Comparison of ENCODE assay signal across 9 mouse cellular contexts in genomic region chr15:82981676-82982520, GRCm38 (mm10). TPM values are rescaled to one million over a fixed set of nuclear protein-coding genes. Genes with fewer than 3 reads are reported as not detected.
DNase-seq lines count a peak whose midpoint lies in the region; ATAC-seq lines count a peak whose summit lies in the region.
"Had no signal": no experiment of that assay in that cellular context is flagged by ENCODE, and none has a peak within 500 bp of the region (broad histone marks: within the 10 kb centered on the region; RNA-seq: fewer than 3 reads in every experiment).

No protein-coding gene starts in this region.

- H3K4me2 ChIP-seq in midbrain, embryonic 12.5 days (replicated peaks), result peak overlapping the region; percentile 47

- peaks cover 61% of the 10 kb centered on the region for H3K4me1 ChIP-seq in midbrain, embryonic 12.5 days

- no peaks in the 10 kb centered on the region for H3K36me3 ChIP-seq in midbrain, embryonic 12.5 days

- intact Hi-C loops in heart, postnatal 25 days (cut with DNase I), result no loop called here

- H3K9me3 ChIP-seq in midbrain, embryonic 12.5 days, result no peaks in the 10 kb centered on the region

- DNase-seq in cerebellum, postnatal 14 days, result peak; percentile 51 to 53
- DNase-seq in cerebellum, adult 11 months, result no peak
- no peak for DNase-seq in adrenal gland, postnatal 25 days
- DNase-seq in spleen, postnatal 14 days (ENCODE audit: low spot score in 2 of 2), result no peak
- no peak for DNase-seq in heart, postnatal 25 days (ENCODE audit: low spot score)
- DNase-seq: lung, postnatal 36 days had no signal

- no peak overlapping the region for H3K4me3 ChIP-seq in midbrain, embryonic 12.5 days

- H3K9ac ChIP-seq in midbrain, embryonic 12.5 days (replicated peaks), result no peak overlapping the region; the same call in 1 of the 2 replicates

- peak; percentile 30; the same call in 1 of the 2 replicates for ATAC-seq in common myeloid progenitor, adult 5-6 weeks (replicated peaks; ENCODE audit: low read depth, poor library complexity, severe bottlenecking)
- peak; percentile 58 for ATAC-seq in granulocyte monocyte progenitor cell, adult 5-6 weeks (replicated peaks; ENCODE audit: poor library complexity, severe bottlenecking)
- no peak for ATAC-seq in midbrain, embryonic 12.5 days (ENCODE audit: low FRiP score, low read depth)

- H3K27ac ChIP-seq in midbrain, embryonic 12.5 days (replicated peaks), result peak overlapping the region; percentile 88

- 31% methylated on average over 15 of the region's 15 CpGs for WGBS in midbrain, embryonic 12.5 days

- peaks cover 37% of the 10 kb centered on the region for H3K27me3 ChIP-seq in midbrain, embryonic 12.5 days

RNA-seq across cellular contexts. Expression of gene Tcf20, which starts 5.8 kb away (rescaled TPM):
- 101 and 107 TPM in 2 replicates for total RNA-seq in common myeloid progenitor, adult 5-6 weeks (2017)
- 52.2 and 56.9 TPM in 2 replicates for total RNA-seq in granulocyte monocyte progenitor cell, adult 5-6 weeks (2014; fragmentation: Nextera tagmentation)
- total RNA-seq in granulocyte monocyte progenitor cell, adult 5-6 weeks (2017), result 76.8 and 81.2 TPM in 2 replicates
- 13.7 TPM in 2 replicates for polyA plus RNA-seq in midbrain, embryonic 12.5 days (2016; fragmentation: Nextera tagmentation; extraction: Ambion mirVana)
- 87.9 and 103 TPM in 2 replicates for total RNA-seq in adrenal gland, postnatal 25 days (2021)
- 10 to 100 TPM; 52.2 to 55.8 TPM for total RNA-seq in heart, postnatal 25 days (2021)

RNA-seq across cellular contexts. Expression of gene Nfam1, which starts 51.2 kb away (rescaled TPM):
- 23.1 and 25.0 TPM in 2 replicates for total RNA-seq in common myeloid progenitor, adult 5-6 weeks (2017)
- 60.7 and 62.4 TPM in 2 replicates for total RNA-seq in granulocyte monocyte progenitor cell, adult 5-6 weeks (2014; fragmentation: Nextera tagmentation)
- total RNA-seq in granulocyte monocyte progenitor cell, adult 5-6 weeks (2017), result 45.3 and 52.8 TPM in 2 replicates
- polyA plus RNA-seq in midbrain, embryonic 12.5 days (2016; fragmentation: Nextera tagmentation; extraction: Ambion mirVana), result 3.3 and 4.2 TPM in 2 replicates
- total RNA-seq in adrenal gland, postnatal 25 days (2021), result 1.2 and 1.5 TPM in 2 replicates
- total RNA-seq in heart, postnatal 25 days (2021), result 1 to 10 TPM; 2.9 TPM

Comparison
In these comparisons a context has a peak if more than half of its experiments do, and no peak if none do; other contexts are left out.
1. DNase-seq: peak in cerebellum, postnatal 14 days (2 of 2); none in cerebellum, adult 11 months (single experiment), adrenal gland, postnatal 25 days (single experiment), spleen, postnatal 14 days (0 of 2) and heart, postnatal 25 days (single experiment).